Mouse (Mus musculus) embryo, embryonic 9.5 days (tissue): ENCODE data around the gene Pgr15l.

ENCODE experiments used
- DNase-seq: peaks from one replicate; pipeline ENCODE4 v3.0.0-alpha.2; 2017; ENCODE audit errors: extremely low spot score

Gene Pgr15l

DNA sequence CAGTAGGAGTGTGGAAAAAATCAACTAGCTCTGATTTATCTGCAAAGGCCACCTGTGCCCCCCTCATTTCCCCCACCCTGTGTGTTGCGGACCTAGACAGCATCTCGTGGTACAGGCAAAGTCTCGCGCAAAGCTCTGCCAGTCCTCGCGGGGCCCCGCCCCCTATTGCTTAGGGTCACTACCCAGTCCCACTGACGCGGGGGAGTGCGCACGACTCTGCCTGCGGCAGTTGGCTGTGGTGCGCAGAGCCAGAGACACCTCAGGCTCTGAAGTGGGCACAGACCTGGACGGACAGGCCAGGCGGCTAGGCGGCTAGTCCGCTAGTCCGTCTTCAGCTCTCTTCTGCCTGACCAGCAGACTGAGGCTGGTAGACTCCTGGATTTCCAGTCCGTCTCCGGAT, at the start of gene Pgr15l:
Gene Pgr15l, plus strand, starts transcription at position 228 of the 400 bp plus-strand sequence.
- peak; percentile 1 for DNase-seq

DNA sequence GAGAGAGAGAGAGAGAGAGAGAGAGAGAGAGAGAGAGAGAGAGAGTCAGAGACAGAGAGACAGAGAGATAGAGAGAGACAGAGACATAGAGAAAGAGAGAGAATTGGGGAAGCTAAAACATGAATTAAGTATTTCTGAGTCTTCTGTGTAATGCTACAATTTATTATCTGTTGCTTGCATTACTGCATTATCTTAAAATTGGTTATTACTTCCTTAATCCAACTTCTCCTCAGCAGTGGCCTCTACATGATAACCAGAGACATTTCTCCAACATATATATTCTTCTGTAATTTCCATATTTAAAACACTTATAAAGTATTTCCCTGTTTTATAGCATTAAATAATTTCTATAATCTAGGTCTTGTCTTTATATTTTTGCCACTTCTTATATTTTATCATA, 44.9 kb upstream of the Pgr15l start:
- no peak for DNase-seq

DNA sequence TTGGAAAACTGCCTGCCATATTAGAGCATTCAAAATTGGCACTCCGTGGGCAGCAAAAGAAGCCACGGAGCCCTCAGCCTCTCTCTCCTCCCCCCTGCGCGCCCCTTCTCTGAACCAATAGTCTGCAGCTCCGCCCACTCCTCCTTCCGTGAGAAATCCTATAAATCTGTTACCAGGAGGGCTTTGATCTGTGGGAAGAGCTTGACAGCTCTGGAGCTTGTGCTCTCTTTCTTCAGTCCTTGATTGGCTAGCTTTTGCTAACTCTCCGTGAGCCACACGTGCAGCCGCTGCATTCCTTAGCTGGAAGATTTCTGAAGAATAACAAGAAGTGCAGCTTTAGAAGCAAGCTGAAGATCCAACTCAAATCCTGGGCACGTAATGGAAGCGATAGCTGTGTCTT, 2.6 kb upstream of the Pgr15l start:
- DNase-seq, result peak; percentile 17
